Mouse (Mus musculus) heart, postnatal 0 days (tissue): Measurements from ENCODE around the gene Rab26.

Experiments used
- CTCF ChIP-seq: IDR thresholded peaks from 2 replicates; pipeline ENCODE4 v1.5.1; 2016; ENCODE audit warnings: antibody characterized with exemption, control low read depth, low read depth
- EP300 ChIP-seq: IDR thresholded peaks from 2 replicates; pipeline ENCODE4 v1.6.1; 2016; ENCODE audit warnings: antibody characterized with exemption, low read depth

- TF ChIP-seq CTCF, result no peak
- TF ChIP-seq EP300, result no peak
These were observed 52.8 kb downstream of the Rab26 start for GRCm38 (mm10) chr17:24481027-24481815.
